Mouse (Mus musculus) kidney, embryonic 15.5 days (tissue): ENCODE measurements around the gene Rapgef1. TPM values are rescaled to one million over a fixed set of nuclear protein-coding genes. Genes with fewer than 3 reads are reported as not detected.
"Not testable (repeated sequence)": the region's sequence is repeated elsewhere in the genome, so short reads cannot be mapped to it uniquely, and the experiment has no call there.

Experiments used
- ATAC-seq: fragments of 200-750 bp; cut with Nextera tagmentation; replicated peaks from 2 replicates; pipeline ENCODE4 v1.8.0; 2017; ENCODE audit warnings: moderate TSS enrichment; ENCODE audit not compliant: low FRiP score
- H3K27ac ChIP-seq: fragments of 300-500 bp; sonication (generic); 2 replicates; pipeline ENCODE4 v1.5.1; 2015; ENCODE audit warnings: mild to moderate bottlenecking, inconsistent platforms
- H3K27me3 ChIP-seq: fragments of 300-500 bp; sonication (generic); 2 replicates; pipeline ENCODE4 v1.6.1; 2015; ENCODE audit warnings: inconsistent platforms
- H3K36me3 ChIP-seq: fragments of 300-500 bp; sonication (generic); 2 replicates; pipeline ENCODE4 v1.6.1; 2015; ENCODE audit warnings: inconsistent platforms
- H3K4me1 ChIP-seq: fragments of 300-500 bp; sonication (generic); 2 replicates; pipeline ENCODE4 v1.6.1; 2015; ENCODE audit warnings: inconsistent platforms
- H3K4me2 ChIP-seq: fragments of 300-500 bp; sonication (generic); 2 replicates; pipeline ENCODE4 v1.6.1; 2015; ENCODE audit warnings: moderate library complexity, mild to moderate bottlenecking, inconsistent platforms
- H3K4me3 ChIP-seq: fragments of 300-500 bp; sonication (generic); replicated peaks from 2 replicates; pipeline ENCODE4 v1.5.1; 2015; ENCODE audit warnings: mild to moderate bottlenecking, inconsistent platforms
- H3K9ac ChIP-seq: fragments of 300-500 bp; sonication (generic); 2 replicates; pipeline ENCODE4 v1.6.1; 2015; ENCODE audit warnings: mild to moderate bottlenecking, inconsistent platforms
- H3K9me3 ChIP-seq: fragments of 300-500 bp; sonication (generic); replicated peaks from 2 replicates; pipeline ENCODE4 v1.6.1; 2016; ENCODE audit warnings: inconsistent platforms
- WGBS: fragments of 180-500 bp; shearing (Covaris S2); methylation state at CpG from one replicate; pipeline ENCODE4 v1.1.7; 2015; ENCODE audit warnings: mixed read lengths; 5-methylcytosine and 5-hydroxymethylcytosine counted together
- polyA plus RNA-seq: library from polyadenylated mRNA; unstranded; fragments of >200 nt; fragmentation: Nextera tagmentation; extraction: Ambion mirVana; gene quantifications from 2 replicates; pipeline ENCODE4 v1.2.1, GENCODE M21; 2015

Gene Rapgef1
- polyA plus RNA-seq, 1 experiment from 2014 or later = 13.8 TPM

DNA sequence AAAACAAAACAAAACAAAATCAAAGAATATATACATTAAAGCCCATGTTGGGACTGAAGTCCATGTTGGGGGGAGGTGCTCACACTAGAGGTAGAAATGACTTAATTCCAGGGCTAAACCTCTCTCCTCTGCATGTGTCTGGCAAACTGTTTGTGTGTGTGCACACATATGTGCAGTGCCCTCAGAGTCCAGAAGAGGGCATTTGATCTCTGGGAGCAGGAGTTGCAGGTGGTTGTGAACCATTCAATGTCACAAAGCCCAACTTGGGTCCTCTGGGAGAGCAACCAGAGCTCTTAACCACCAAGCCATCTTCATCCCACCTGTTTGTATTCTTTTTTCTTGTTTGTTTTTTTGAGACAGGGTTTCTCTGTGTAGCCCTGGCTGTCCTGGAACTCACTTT, 150.6 kb downstream of the Rapgef1 start:
- no peak for ATAC-seq
- H3K27me3 ChIP-seq = no peaks in the 10 kb centered on the region
- H3K4me3 ChIP-seq = no peak overlapping the region
- no peak overlapping the region for H3K9ac ChIP-seq
- no peaks in the 10 kb centered on the region for H3K9me3 ChIP-seq
- peaks cover 17% of the 10 kb centered on the region; the same call in 1 of the 2 replicates for H3K36me3 ChIP-seq
- H3K4me2 ChIP-seq = no peak overlapping the region
- no peak overlapping the region for H3K27ac ChIP-seq
- peaks cover 14% of the 10 kb centered on the region; the same call in 1 of the 2 replicates for H3K4me1 ChIP-seq

DNA sequence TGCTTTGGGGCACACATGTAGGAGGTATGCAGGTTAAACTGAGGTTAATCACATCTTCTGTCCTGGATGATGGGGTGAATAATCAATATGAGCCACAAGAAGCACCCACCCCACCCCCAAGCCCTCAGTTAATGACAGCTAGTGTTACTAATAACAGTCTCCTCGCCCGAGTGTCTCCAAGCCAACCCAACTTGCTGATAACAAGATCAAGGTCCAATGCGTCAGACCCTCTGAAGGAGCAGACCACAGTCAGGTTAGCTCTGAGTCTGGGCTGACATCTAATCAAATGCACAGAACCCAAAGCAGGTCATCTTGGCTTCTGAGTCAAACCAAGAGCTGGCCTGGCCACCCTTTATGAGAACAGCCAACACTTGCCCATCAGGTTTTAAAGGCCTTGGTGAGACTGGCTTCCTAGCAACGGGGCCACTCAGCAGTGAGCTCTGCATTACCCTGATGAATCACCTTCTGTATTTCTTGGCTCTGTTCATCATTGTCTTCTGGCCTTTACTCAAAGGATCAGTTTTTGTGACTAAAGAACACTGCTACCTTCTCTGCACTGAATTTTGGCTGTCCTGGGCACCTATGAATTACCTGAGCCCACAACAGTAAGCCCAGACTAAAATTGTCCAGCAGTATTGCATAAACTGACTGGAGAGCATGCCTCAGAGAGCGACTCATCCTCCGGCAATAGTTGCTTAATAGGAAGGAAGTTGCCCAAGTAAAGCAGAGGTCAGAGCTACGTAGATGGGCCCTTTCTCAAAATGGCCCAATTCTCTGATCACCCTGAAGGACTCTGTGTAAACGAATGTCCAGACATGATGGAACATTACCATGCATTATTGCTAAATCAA, 152.3 kb downstream of the Rapgef1 start:
- WGBS = 80% methylated on average over 8 of the region's 8 CpGs
- Histone ChIP-seq H3K4me2 (no peak overlapping the region), H3K4me1 (peaks cover 14% of the 10 kb centered on the region; the same call in 1 of the 2 replicates), H3K9ac (no peak overlapping the region), H3K27me3 (no peaks in the 10 kb centered on the region), H3K4me3 (no peak overlapping the region), H3K9me3 (no peaks in the 10 kb centered on the region), H3K36me3 (peaks cover 28% of the 10 kb centered on the region), H3K27ac (no peak overlapping the region)
- no peak for ATAC-seq

DNA sequence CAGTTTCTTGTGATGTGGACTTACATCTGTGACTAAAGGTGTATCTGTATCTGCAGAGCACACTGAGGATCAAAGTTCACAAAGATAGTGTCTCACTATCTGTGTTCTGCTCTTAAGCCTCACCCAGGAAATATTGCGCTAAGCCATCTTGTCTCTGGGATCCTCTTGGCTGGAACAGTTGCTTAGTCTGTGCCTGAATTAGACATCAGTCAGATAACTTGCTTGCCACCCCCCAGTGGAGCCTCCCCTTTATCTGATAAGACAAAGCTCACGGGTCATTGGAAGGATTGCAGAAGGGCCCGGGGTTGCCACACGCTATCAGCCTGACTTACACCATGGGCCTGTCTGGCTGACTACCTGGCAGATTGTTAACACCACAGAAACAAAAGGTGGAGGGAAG, 153.8 kb downstream of the Rapgef1 start:
- no peak overlapping the region for H3K27ac ChIP-seq
- no peak overlapping the region for H3K4me3 ChIP-seq
- ATAC-seq = no peak
- no peak overlapping the region for H3K9ac ChIP-seq
- peaks cover 9% of the 10 kb centered on the region; the same call in 1 of the 2 replicates for H3K4me1 ChIP-seq
- WGBS = 92% methylated on average over 4 of the region's 4 CpGs
- H3K9me3 ChIP-seq = no peaks in the 10 kb centered on the region
- H3K36me3 ChIP-seq = peaks cover 43% of the 10 kb centered on the region
- H3K27me3 ChIP-seq = no peaks in the 10 kb centered on the region
- H3K4me2 ChIP-seq = no peak overlapping the region

DNA sequence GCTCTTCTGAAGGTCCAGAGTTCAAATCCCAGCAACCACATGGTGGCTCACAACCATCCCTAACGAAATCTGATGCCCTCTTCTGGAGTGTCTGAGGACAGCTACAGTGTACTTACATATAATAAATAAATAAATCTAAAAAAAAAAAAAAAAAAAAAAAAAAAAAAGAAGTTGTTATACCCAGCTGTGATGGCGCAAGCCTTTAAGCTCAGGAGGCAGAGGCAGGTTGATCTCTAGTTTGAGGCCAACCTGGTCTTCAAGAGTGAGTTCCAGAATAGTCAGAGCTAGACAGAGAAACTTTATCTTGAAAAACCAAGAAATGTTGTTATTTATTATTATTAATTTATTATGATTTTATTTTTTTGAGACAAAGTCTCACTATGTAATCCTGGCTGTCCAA, 161.7 kb downstream of the Rapgef1 start:
- not testable (repeated sequence) for H3K27me3 ChIP-seq, H3K4me3 ChIP-seq, H3K9ac ChIP-seq, H3K27ac ChIP-seq, ATAC-seq, H3K9me3 ChIP-seq, H3K4me1 ChIP-seq, H3K4me2 ChIP-seq
- H3K36me3 ChIP-seq = peaks cover 99% of the 10 kb centered on the region
- 93% methylated on average over 2 of the region's 2 CpGs for WGBS

DNA sequence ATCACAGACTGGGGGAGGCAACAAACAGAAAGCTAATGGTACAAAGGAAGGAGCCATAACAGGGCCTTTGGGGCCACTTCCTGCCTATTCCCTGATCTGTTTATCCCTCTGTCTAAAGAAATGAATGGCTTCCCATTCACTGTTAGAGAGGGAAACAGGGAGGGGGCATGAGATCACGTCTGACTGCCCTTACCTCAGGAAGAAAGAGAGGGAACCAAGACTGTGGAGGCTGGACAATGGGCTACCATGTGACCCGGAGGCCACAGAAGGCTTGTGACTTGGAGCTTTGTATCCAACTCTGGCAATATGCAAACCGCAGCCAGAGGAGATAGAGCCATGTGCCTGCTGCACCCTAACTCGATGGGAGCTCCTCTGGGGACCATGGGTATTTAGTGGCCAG, 164.8 kb downstream of the Rapgef1 start:
- Histone ChIP-seq H3K4me3 (no peak overlapping the region), H3K4me2 (no peak overlapping the region), H3K36me3 (peaks cover 74% of the 10 kb centered on the region), H3K4me1 (peaks cover 17% of the 10 kb centered on the region), H3K27me3 (no peaks in the 10 kb centered on the region), H3K9ac (no peak overlapping the region), H3K9me3 (peaks cover 5% of the 10 kb centered on the region; the same call in 1 of the 2 replicates), H3K27ac (no peak overlapping the region)
- ATAC-seq = no peak
- 74% methylated on average over 4 of the region's 4 CpGs for WGBS

DNA sequence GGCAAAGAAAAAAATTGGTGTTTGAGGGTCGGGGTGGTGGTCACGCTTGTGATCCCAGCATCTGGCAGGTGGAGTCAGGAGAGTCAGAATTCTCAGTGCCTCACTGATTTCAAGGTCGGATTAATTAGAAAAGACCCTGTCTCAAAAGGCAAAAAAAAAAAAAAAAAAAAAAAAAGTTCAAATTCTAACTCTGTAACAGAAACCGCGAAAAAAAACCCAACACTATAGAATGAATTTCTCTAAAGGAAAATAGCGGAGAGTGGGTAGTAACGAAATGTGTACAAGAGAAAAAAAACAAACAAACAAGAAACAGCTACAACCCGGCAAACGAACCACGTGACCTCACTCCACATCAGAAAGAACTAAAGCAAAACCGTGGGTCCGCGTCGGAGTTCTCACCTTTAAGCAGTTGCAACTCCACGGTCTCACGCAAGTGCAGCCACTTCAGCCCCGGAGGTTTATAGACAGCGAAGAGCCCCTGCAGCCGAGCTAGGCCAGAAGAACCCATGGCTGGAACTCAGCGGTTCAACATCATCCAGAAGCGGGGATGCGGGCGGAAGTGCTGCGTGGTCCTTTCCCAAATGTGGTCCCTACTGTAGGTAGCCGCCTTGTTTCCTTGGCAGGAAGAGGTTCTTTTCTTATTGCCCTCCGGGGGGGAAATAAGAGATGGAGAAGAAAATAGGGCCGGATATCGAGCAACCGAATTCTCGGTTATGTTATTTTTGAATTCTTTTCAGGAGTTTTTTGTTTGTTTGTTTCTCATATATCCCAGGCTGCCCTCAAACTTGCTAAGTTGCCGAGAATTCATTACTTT, 167.8 kb downstream of the Rapgef1 start, which contains the start of gene Coq4:
TSS of gene Coq4 (plus strand) at position 390 of the 814 bp plus-strand sequence.
- Histone ChIP-seq H3K9ac (peak within 1 kb of the TSS; percentile 76), H3K4me3 (peak within 1 kb of the TSS; percentile 83), H3K36me3 (peaks cover 70% of the 10 kb centered on the region), H3K9me3 (no peaks in the 10 kb centered on the region), H3K4me2 (peak within 1 kb of the TSS; percentile 89), H3K27ac (peak within 1 kb of the TSS; percentile 87), H3K27me3 (no peaks in the 10 kb centered on the region), H3K4me1 (peaks cover 17% of the 10 kb centered on the region)
- WGBS = 2% methylated on average over 31 of the region's 31 CpGs
- peak; percentile 89 for ATAC-seq

DNA sequence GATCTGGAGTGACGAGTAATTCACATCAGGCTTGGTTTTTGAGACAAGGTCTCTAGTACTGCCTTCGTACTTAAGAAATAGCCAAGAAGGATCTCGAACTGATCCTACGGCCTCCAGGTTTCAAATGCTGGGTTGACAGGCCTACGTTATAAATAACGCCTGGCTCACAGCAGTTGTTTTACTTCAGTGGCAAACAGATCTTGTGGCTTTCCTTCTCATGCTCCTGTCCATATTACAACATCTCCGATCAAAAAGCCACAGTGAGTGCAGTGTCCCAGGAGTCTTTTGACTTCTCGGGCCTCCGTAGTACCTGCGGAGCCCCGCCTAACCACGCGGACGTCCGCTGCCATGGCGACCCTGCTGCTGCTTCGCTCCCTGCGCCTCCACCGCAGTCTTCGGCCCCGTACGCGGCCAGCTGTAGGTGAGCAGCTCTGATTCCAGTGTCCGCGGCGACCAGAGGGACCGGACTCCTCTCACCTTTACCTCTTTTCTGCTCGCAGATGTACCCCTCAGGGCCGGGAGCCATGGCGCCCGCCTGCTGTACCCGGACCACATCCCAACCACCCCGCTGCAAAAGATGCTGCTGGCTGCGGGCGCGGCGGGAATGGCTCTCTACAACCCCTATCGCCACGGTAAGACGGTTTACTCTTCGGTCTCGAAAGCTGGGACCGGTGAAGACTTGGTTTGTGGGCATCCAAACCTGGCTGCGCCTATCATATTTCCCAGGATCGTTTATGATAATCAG, 168.6 kb downstream of the Rapgef1 start, which contains the start of gene Trub2:
TSS of gene Trub2 (minus strand) at position 566 of the 745 bp plus-strand sequence.
- peak; percentile 90 for ATAC-seq
- H3K9ac ChIP-seq = peak within 1 kb of the TSS; percentile 76
- H3K4me3 ChIP-seq = peak within 1 kb of the TSS; percentile 83
- peaks cover 68% of the 10 kb centered on the region for H3K36me3 ChIP-seq
- H3K4me1 ChIP-seq = peaks cover 17% of the 10 kb centered on the region
- peak within 1 kb of the TSS; percentile 87 for H3K27ac ChIP-seq
- H3K9me3 ChIP-seq = no peaks in the 10 kb centered on the region
- no peaks in the 10 kb centered on the region for H3K27me3 ChIP-seq
- peak within 1 kb of the TSS; percentile 89 for H3K4me2 ChIP-seq
- WGBS = under 1% methylated on average over 45 of the region's 45 CpGs

Other genes with a start within 250 kb of the Rapgef1 start
- gene Gm13420, start 132.0 kb downstream of the Rapgef1 start, polyA plus RNA-seq = 1.8 and 2.0 TPM in 2 replicates
- 0.28 TPM in 1 of 2 replicates, not detected in the other for gene Gm13547, start 139.6 kb downstream of the Rapgef1 start, polyA plus RNA-seq
- 40.9 and 41.8 TPM in 2 replicates for gene Coq4, start 167.8 kb downstream of the Rapgef1 start, polyA plus RNA-seq
- 37.6 and 41.8 TPM in 2 replicates for gene Trub2, start 168.8 kb downstream of the Rapgef1 start, polyA plus RNA-seq
- gene Slc27a4, start 182.9 kb downstream of the Rapgef1 start, polyA plus RNA-seq = 15.6 and 16.4 TPM in 2 replicates
- 30.0 and 30.1 TPM in 2 replicates for gene Urm1, start 200.4 kb downstream of the Rapgef1 start, polyA plus RNA-seq
- gene Cercam, start 249.4 kb downstream of the Rapgef1 start, polyA plus RNA-seq = 19.4 and 21.5 TPM in 2 replicates